Mouse (Mus musculus): ENCODE data around the gene Dis3l2. TPM values are rescaled to one million over a fixed set of nuclear protein-coding genes. Genes with fewer than 3 reads are reported as not detected.

Gene Dis3l2
- polyA plus RNA-seq, 1 experiment from 2014 or later = 34.7 TPM

- Histone ChIP-seq H3K36me3 (no peaks in the 10 kb centered on the region), H3K27ac (no peak overlapping the region), H3K4me3 (no peak overlapping the region), H3K9me3 (replicated peaks) (no peaks in the 10 kb centered on the region), H3K27me3 (ENCODE audit: low read depth, poor library complexity, severe bottlenecking) (no peaks in the 10 kb centered on the region), H3K4me1 (no peaks in the 10 kb centered on the region)
- DNase-seq (ENCODE audit: low spot score) = no peak
- WGBS = 61% methylated on average over 6 of the region's 6 CpGs
Measured at GRCm38 (mm10) chr1:86968261-86968964, 264.8 kb downstream of the Dis3l2 start.

GRCm38 (mm10) chr1:86969173-86969725 is 265.6 kb downstream of the Dis3l2 start:
- Histone ChIP-seq H3K4me3 (no peak overlapping the region), H3K27me3 (ENCODE audit: low read depth, poor library complexity, severe bottlenecking) (no peaks in the 10 kb centered on the region), H3K36me3 (peaks cover under 1% of the 10 kb centered on the region; the same call in 1 of the 2 replicates), H3K4me1 (no peaks in the 10 kb centered on the region), H3K9me3 (replicated peaks) (no peaks in the 10 kb centered on the region), H3K27ac (no peak overlapping the region)
- DNase-seq (ENCODE audit: low spot score) = no peak
- 90% methylated on average over 11 of the region's 11 CpGs for WGBS

GRCm38 (mm10) chr1:86972693-86973092 is 269.1 kb downstream of the Dis3l2 start:
- H3K36me3 ChIP-seq = peaks cover 5% of the 10 kb centered on the region; the same call in 1 of the 2 replicates
- H3K4me1 ChIP-seq = no peaks in the 10 kb centered on the region
- 43% methylated on average over 1 of the region's 1 CpGs for WGBS
- DNase-seq (ENCODE audit: low spot score) = no peak
- no peak overlapping the region for H3K4me3 ChIP-seq
- no peaks in the 10 kb centered on the region for H3K9me3 ChIP-seq (replicated peaks)
- no peaks in the 10 kb centered on the region for H3K27me3 ChIP-seq (ENCODE audit: low read depth, poor library complexity, severe bottlenecking)
- no peak overlapping the region for H3K27ac ChIP-seq

GRCm38 (mm10) chr1:86977018-86977417 is 273.4 kb downstream of the Dis3l2 start:
- no peaks in the 10 kb centered on the region for H3K4me1 ChIP-seq
- no peak overlapping the region for H3K4me3 ChIP-seq
- no peak for DNase-seq (ENCODE audit: low spot score)
- 89% methylated on average over 1 of the region's 1 CpGs for WGBS
- H3K9me3 ChIP-seq (replicated peaks) = no peaks in the 10 kb centered on the region
- H3K27me3 ChIP-seq (ENCODE audit: low read depth, poor library complexity, severe bottlenecking) = no peaks in the 10 kb centered on the region
- peaks cover 5% of the 10 kb centered on the region; the same call in 1 of the 2 replicates for H3K36me3 ChIP-seq
- no peak overlapping the region for H3K27ac ChIP-seq

GRCm38 (mm10) chr1:86986372-86986771 is 282.8 kb downstream of the Dis3l2 start:
- DNase-seq (ENCODE audit: low spot score) = no peak
- H3K36me3 ChIP-seq = no peaks in the 10 kb centered on the region; the same call in 1 of the 2 replicates
- H3K9me3 ChIP-seq (replicated peaks) = no peaks in the 10 kb centered on the region
- H3K4me3 ChIP-seq = no peak overlapping the region
- no peaks in the 10 kb centered on the region for H3K4me1 ChIP-seq
- H3K27me3 ChIP-seq (ENCODE audit: low read depth, poor library complexity, severe bottlenecking) = no peaks in the 10 kb centered on the region
- H3K27ac ChIP-seq = no peak overlapping the region

GRCm38 (mm10) chr1:86992849-86993248 is 289.2 kb downstream of the Dis3l2 start:
- no peak for DNase-seq (ENCODE audit: low spot score)
- H3K4me3 ChIP-seq = no peak overlapping the region
- H3K27ac ChIP-seq = no peak overlapping the region
- no peaks in the 10 kb centered on the region; the same call in 1 of the 2 replicates for H3K36me3 ChIP-seq
- H3K9me3 ChIP-seq (replicated peaks) = no peaks in the 10 kb centered on the region
- H3K4me1 ChIP-seq = peaks cover 8% of the 10 kb centered on the region
- WGBS = 73% methylated on average over 5 of the region's 5 CpGs
- no peaks in the 10 kb centered on the region for H3K27me3 ChIP-seq (ENCODE audit: low read depth, poor library complexity, severe bottlenecking)

- Histone ChIP-seq H3K4me3 (no peak overlapping the region), H3K36me3 (no peaks in the 10 kb centered on the region; the same call in 1 of the 2 replicates), H3K9me3 (replicated peaks) (no peaks in the 10 kb centered on the region), H3K27me3 (ENCODE audit: low read depth, poor library complexity, severe bottlenecking) (no peaks in the 10 kb centered on the region), H3K27ac (0 out of 2 replicates have a peak overlapping the region, but pooled peaks have one; percentile 9), H3K4me1 (peaks cover 8% of the 10 kb centered on the region)
- no peak for DNase-seq (ENCODE audit: low spot score)
Measured at GRCm38 (mm10) chr1:86994023-86994422, 290.4 kb downstream of the Dis3l2 start.

GRCm38 (mm10) chr1:86998051-86998450 is 294.4 kb downstream of the Dis3l2 start:
- DNase-seq (ENCODE audit: low spot score) = no peak
- Histone ChIP-seq H3K4me1 (peaks cover 8% of the 10 kb centered on the region), H3K36me3 (no peaks in the 10 kb centered on the region), H3K9me3 (replicated peaks) (no peaks in the 10 kb centered on the region), H3K4me3 (no peak overlapping the region), H3K27ac (no peak overlapping the region), H3K27me3 (ENCODE audit: low read depth, poor library complexity, severe bottlenecking) (no peaks in the 10 kb centered on the region)
- WGBS = 92% methylated on average over 2 of the region's 2 CpGs

- no peaks in the 10 kb centered on the region for H3K9me3 ChIP-seq (replicated peaks)
- no peak overlapping the region for H3K4me3 ChIP-seq
- 89% methylated on average over 5 of the region's 5 CpGs for WGBS
- H3K4me1 ChIP-seq = no peaks in the 10 kb centered on the region
- H3K27me3 ChIP-seq (ENCODE audit: low read depth, poor library complexity, severe bottlenecking) = no peaks in the 10 kb centered on the region
- H3K36me3 ChIP-seq = no peaks in the 10 kb centered on the region
- no peak overlapping the region for H3K27ac ChIP-seq
- no peak for DNase-seq (ENCODE audit: low spot score)
Measured at GRCm38 (mm10) chr1:87001365-87001764, 297.8 kb downstream of the Dis3l2 start.

GRCm38 (mm10) chr1:87002545-87003168 is 299.0 kb downstream of the Dis3l2 start:
- no peak overlapping the region for H3K4me3 ChIP-seq
- no peaks in the 10 kb centered on the region for H3K9me3 ChIP-seq (replicated peaks)
- 20% methylated on average over 9 of the region's 9 CpGs for WGBS
- no peak overlapping the region for H3K27ac ChIP-seq
- no peaks in the 10 kb centered on the region for H3K36me3 ChIP-seq
- no peaks in the 10 kb centered on the region for H3K27me3 ChIP-seq (ENCODE audit: low read depth, poor library complexity, severe bottlenecking)
- no peak for DNase-seq (ENCODE audit: low spot score)
- H3K4me1 ChIP-seq = no peaks in the 10 kb centered on the region

GRCm38 (mm10) chr1:87003169-87003552 is 299.6 kb downstream of the Dis3l2 start:
- no peaks in the 10 kb centered on the region for H3K27me3 ChIP-seq (ENCODE audit: low read depth, poor library complexity, severe bottlenecking)
- H3K36me3 ChIP-seq = no peaks in the 10 kb centered on the region
- no peaks in the 10 kb centered on the region for H3K4me1 ChIP-seq
- H3K27ac ChIP-seq = no peak overlapping the region
- WGBS = 35% methylated on average over 2 of the region's 2 CpGs
- H3K9me3 ChIP-seq (replicated peaks) = no peaks in the 10 kb centered on the region
- no peak for DNase-seq (ENCODE audit: low spot score)
- no peak overlapping the region for H3K4me3 ChIP-seq

- no peak for DNase-seq (ENCODE audit: low spot score)
- Histone ChIP-seq H3K4me3 (no peak overlapping the region), H3K27ac (no peak overlapping the region), H3K27me3 (ENCODE audit: low read depth, poor library complexity, severe bottlenecking) (no peaks in the 10 kb centered on the region), H3K9me3 (replicated peaks) (no peaks in the 10 kb centered on the region), H3K4me1 (no peaks in the 10 kb centered on the region), H3K36me3 (no peaks in the 10 kb centered on the region)
- WGBS = 85% methylated on average over 1 of the region's 1 CpGs
Measured at GRCm38 (mm10) chr1:87006425-87006824, 302.8 kb downstream of the Dis3l2 start.

GRCm38 (mm10) chr1:87008211-87008610 is 304.6 kb downstream of the Dis3l2 start:
- H3K4me3 ChIP-seq = no peak overlapping the region
- H3K9me3 ChIP-seq (replicated peaks) = no peaks in the 10 kb centered on the region
- DNase-seq (ENCODE audit: low spot score) = no peak
- H3K27ac ChIP-seq = no peak overlapping the region
- whole genome bisulfite sequencing = 45% methylated on average over 1 of the region's 1 CpGs
- H3K4me1 ChIP-seq = peaks cover 4% of the 10 kb centered on the region; the same call in 1 of the 2 replicates
- H3K36me3 ChIP-seq = no peaks in the 10 kb centered on the region
- no peaks in the 10 kb centered on the region for H3K27me3 ChIP-seq (ENCODE audit: low read depth, poor library complexity, severe bottlenecking)
